Mouse (Mus musculus) adrenal gland, postnatal 36 days (tissue): ENCODE results near the gene Tldc2. TPM values are rescaled to one million over a fixed set of nuclear protein-coding genes. Genes with fewer than 3 reads are reported as not detected.

Experiments used
- total RNA-seq, 2 experiments: library from RNA; stranded (reverse); gene quantifications; 2 replicates each; pipeline ENCODE4 v1.2.3; 2021

Gene Tldc2
- total RNA-seq, 2 experiments from 2014 or later = not detected

Other genes starting within 250 kb of the Tldc2 start
- 1 to 10 TPM; 3.9 to 4.4 TPM for gene Tgif2, start 247.0 kb upstream of the Tldc2 start, total RNA-seq
- gene 4930518I15Rik, start 229.1 kb upstream of the Tldc2 start, total RNA-seq = 1 to 10 TPM; 1.4 to 3.2 TPM
- 100 to 1,000 TPM; 244 to 346 TPM for gene Rab5if, start 223.9 kb upstream of the Tldc2 start, total RNA-seq
- gene Sla2, start 199.9 kb upstream of the Tldc2 start, total RNA-seq = not detected
- 10 to 100 TPM; 59.8 to 64.1 TPM for gene Ndrg3, start 95.0 kb upstream of the Tldc2 start, total RNA-seq
- 1 to 10 TPM; 4.4 to 7.2 TPM for gene Dsn1, start 79.9 kb upstream of the Tldc2 start, total RNA-seq
- gene Soga1, start 7.8 kb upstream of the Tldc2 start, total RNA-seq = 10 to 100 TPM; 36.3 to 38.7 TPM
- gene Samhd1, start 48.2 kb downstream of the Tldc2 start, total RNA-seq = 10 to 100 TPM; 22.5 to 25.4 TPM
- 1 to 10 TPM; 5.7 to 5.9 TPM for gene Rbl1, start 117.5 kb downstream of the Tldc2 start, total RNA-seq
- 100 to 1,000 TPM; 276 to 279 TPM for gene Rpn2, start 192.0 kb downstream of the Tldc2 start, total RNA-seq
- gene Mroh8, start 192.5 kb downstream of the Tldc2 start, total RNA-seq = under 1 TPM; 0.26 to 0.43 TPM